Mouse (Mus musculus): Measurements from ENCODE around the gene Ptprg. TPM values are rescaled to one million over a fixed set of nuclear protein-coding genes. Genes with fewer than 3 reads are reported as not detected.

Ptprg gene
- polyA plus RNA-seq, 1 experiment from 2014 or later: 33.7 TPM

GRCm38 (mm10) chr14:12025812-12026728 lies 472.7 kb downstream of the Ptprg start:
- no peak overlapping the region for H3K27ac ChIP-seq (ENCODE audit: low read depth, low read length)
- 91% methylated on average over 16 of the region's 16 CpGs for WGBS
- no peaks in the 10 kb centered on the region for H3K27me3 ChIP-seq (ENCODE audit: control insufficient read depth, insufficient read depth, low read length)
- no peaks in the 10 kb centered on the region for H3K36me3 ChIP-seq (ENCODE audit: control insufficient read depth, insufficient read depth, low read length)
- no peak overlapping the region for H3K4me3 ChIP-seq (ENCODE audit: low read depth, low read length)
- H3K4me2 ChIP-seq: no peak overlapping the region
- DNase-seq (ENCODE audit: low spot score, missing footprints) (peak; percentile 71), ATAC-seq (ENCODE audit: low FRiP score) (no peak)
- H3K9ac ChIP-seq (ENCODE audit: low read length): no peak overlapping the region
- H3K9me3 ChIP-seq (ENCODE audit: control insufficient read depth, low read length): no peaks in the 10 kb centered on the region
- no peaks in the 10 kb centered on the region for H3K4me1 ChIP-seq (ENCODE audit: control insufficient read depth, insufficient read depth, low read length)

- Histone ChIP-seq H3K9ac (ENCODE audit: low read length) (no peak overlapping the region), H3K4me3 (ENCODE audit: low read depth, low read length) (no peak overlapping the region), H3K4me1 (ENCODE audit: control insufficient read depth, insufficient read depth, low read length) (no peaks in the 10 kb centered on the region), H3K27me3 (ENCODE audit: control insufficient read depth, insufficient read depth, low read length) (no peaks in the 10 kb centered on the region), H3K36me3 (ENCODE audit: control insufficient read depth, insufficient read depth, low read length) (no peaks in the 10 kb centered on the region), H3K9me3 (ENCODE audit: control insufficient read depth, low read length) (no peaks in the 10 kb centered on the region), H3K27ac (ENCODE audit: low read depth, low read length) (no peak overlapping the region), H3K4me2 (no peak overlapping the region)
- 82% methylated on average over 8 of the region's 8 CpGs for WGBS
- no peak for ATAC-seq (ENCODE audit: low FRiP score)
- DNase-seq (ENCODE audit: low spot score, missing footprints): peak; percentile 33
Observed at GRCm38 (mm10) chr14:12027247-12027646, 473.9 kb downstream of the Ptprg start.

- no peak overlapping the region for H3K27ac ChIP-seq (ENCODE audit: low read depth, low read length)
- no peaks in the 10 kb centered on the region for H3K36me3 ChIP-seq (ENCODE audit: control insufficient read depth, insufficient read depth, low read length)
- no peaks in the 10 kb centered on the region for H3K27me3 ChIP-seq (ENCODE audit: control insufficient read depth, insufficient read depth, low read length)
- WGBS: 70% methylated on average over 2 of the region's 2 CpGs
- H3K9ac ChIP-seq (ENCODE audit: low read length): no peak overlapping the region
- H3K4me2 ChIP-seq: no peak overlapping the region
- H3K9me3 ChIP-seq (ENCODE audit: control insufficient read depth, low read length): no peaks in the 10 kb centered on the region
- H3K4me3 ChIP-seq (ENCODE audit: low read depth, low read length): no peak overlapping the region
- peak; percentile 76 for DNase-seq (ENCODE audit: low spot score, missing footprints)
- H3K4me1 ChIP-seq (ENCODE audit: control insufficient read depth, insufficient read depth, low read length): no peaks in the 10 kb centered on the region
- no peak for ATAC-seq (ENCODE audit: low FRiP score)
Observed at GRCm38 (mm10) chr14:12029926-12030325, 476.6 kb downstream of the Ptprg start.

GRCm38 (mm10) chr14:12036530-12037283 lies 483.4 kb downstream of the Ptprg start:
- WGBS: 89% methylated on average over 11 of the region's 11 CpGs
- no peak for DNase-seq (ENCODE audit: low spot score, missing footprints)
- no peaks in the 10 kb centered on the region for H3K9me3 ChIP-seq (ENCODE audit: control insufficient read depth, low read length)
- H3K4me2 ChIP-seq: no peak overlapping the region
- H3K4me1 ChIP-seq (ENCODE audit: control insufficient read depth, insufficient read depth, low read length): no peaks in the 10 kb centered on the region
- no peak overlapping the region for H3K4me3 ChIP-seq (ENCODE audit: low read depth, low read length)
- no peak overlapping the region for H3K27ac ChIP-seq (ENCODE audit: low read depth, low read length)
- no peaks in the 10 kb centered on the region for H3K36me3 ChIP-seq (ENCODE audit: control insufficient read depth, insufficient read depth, low read length)
- H3K9ac ChIP-seq (ENCODE audit: low read length): no peak overlapping the region
- no peaks in the 10 kb centered on the region for H3K27me3 ChIP-seq (ENCODE audit: control insufficient read depth, insufficient read depth, low read length)
- no peak for ATAC-seq (ENCODE audit: low FRiP score)

- WGBS: 87% methylated on average over 3 of the region's 3 CpGs
- no peak for DNase-seq (ENCODE audit: low spot score, missing footprints)
- no peak overlapping the region for H3K4me2 ChIP-seq
- no peaks in the 10 kb centered on the region for H3K27me3 ChIP-seq (ENCODE audit: control insufficient read depth, insufficient read depth, low read length)
- no peaks in the 10 kb centered on the region for H3K4me1 ChIP-seq (ENCODE audit: control insufficient read depth, insufficient read depth, low read length)
- H3K9ac ChIP-seq (ENCODE audit: low read length): no peak overlapping the region
- H3K36me3 ChIP-seq (ENCODE audit: control insufficient read depth, insufficient read depth, low read length): no peaks in the 10 kb centered on the region
- no peak overlapping the region for H3K27ac ChIP-seq (ENCODE audit: low read depth, low read length)
- no peak overlapping the region for H3K4me3 ChIP-seq (ENCODE audit: low read depth, low read length)
- H3K9me3 ChIP-seq (ENCODE audit: control insufficient read depth, low read length): no peaks in the 10 kb centered on the region
- ATAC-seq (ENCODE audit: low FRiP score): no peak
Observed at GRCm38 (mm10) chr14:12039743-12040142, 486.4 kb downstream of the Ptprg start.

- H3K36me3 ChIP-seq (ENCODE audit: control insufficient read depth, insufficient read depth, low read length): no peaks in the 10 kb centered on the region
- H3K4me2 ChIP-seq: no peak overlapping the region
- 93% methylated on average over 6 of the region's 6 CpGs for WGBS
- ATAC-seq (ENCODE audit: low FRiP score) (no peak), DNase-seq (ENCODE audit: low spot score, missing footprints) (no peak)
- H3K9me3 ChIP-seq (ENCODE audit: control insufficient read depth, low read length): no peaks in the 10 kb centered on the region
- no peak overlapping the region for H3K4me3 ChIP-seq (ENCODE audit: low read depth, low read length)
- no peaks in the 10 kb centered on the region for H3K27me3 ChIP-seq (ENCODE audit: control insufficient read depth, insufficient read depth, low read length)
- no peaks in the 10 kb centered on the region for H3K4me1 ChIP-seq (ENCODE audit: control insufficient read depth, insufficient read depth, low read length)
- H3K9ac ChIP-seq (ENCODE audit: low read length): no peak overlapping the region
- H3K27ac ChIP-seq (ENCODE audit: low read depth, low read length): no peak overlapping the region
Observed at GRCm38 (mm10) chr14:12041566-12041965, 488.2 kb downstream of the Ptprg start.

- Histone ChIP-seq H3K9me3 (ENCODE audit: control insufficient read depth, low read length) (no peaks in the 10 kb centered on the region), H3K4me1 (ENCODE audit: control insufficient read depth, insufficient read depth, low read length) (no peaks in the 10 kb centered on the region), H3K27me3 (ENCODE audit: control insufficient read depth, insufficient read depth, low read length) (no peaks in the 10 kb centered on the region), H3K36me3 (ENCODE audit: control insufficient read depth, insufficient read depth, low read length) (no peaks in the 10 kb centered on the region), H3K9ac (ENCODE audit: low read length) (no peak overlapping the region), H3K4me2 (no peak overlapping the region), H3K4me3 (ENCODE audit: low read depth, low read length) (no peak overlapping the region), H3K27ac (ENCODE audit: low read depth, low read length) (no peak overlapping the region)
- no peak for DNase-seq (ENCODE audit: low spot score, missing footprints)
- no peak for ATAC-seq (ENCODE audit: low FRiP score)
- 96% methylated on average over 3 of the region's 3 CpGs for WGBS
Observed at GRCm38 (mm10) chr14:12046226-12046882, 493.0 kb downstream of the Ptprg start.

- no peak overlapping the region for H3K27ac ChIP-seq (ENCODE audit: low read depth, low read length)
- H3K4me3 ChIP-seq (ENCODE audit: low read depth, low read length): no peak overlapping the region
- DNase-seq (ENCODE audit: low spot score, missing footprints) (no peak), ATAC-seq (ENCODE audit: low FRiP score) (no peak)
- H3K9me3 ChIP-seq (ENCODE audit: control insufficient read depth, low read length): no peaks in the 10 kb centered on the region
- no peaks in the 10 kb centered on the region for H3K36me3 ChIP-seq (ENCODE audit: control insufficient read depth, insufficient read depth, low read length)
- 93% methylated on average over 4 of the region's 4 CpGs for WGBS
- H3K4me2 ChIP-seq: no peak overlapping the region
- H3K9ac ChIP-seq (ENCODE audit: low read length): no peak overlapping the region
- H3K27me3 ChIP-seq (ENCODE audit: control insufficient read depth, insufficient read depth, low read length): no peaks in the 10 kb centered on the region
- H3K4me1 ChIP-seq (ENCODE audit: control insufficient read depth, insufficient read depth, low read length): peaks cover 2% of the 10 kb centered on the region; the same call in 1 of the 2 replicates
Observed at GRCm38 (mm10) chr14:12047637-12048036, 494.3 kb downstream of the Ptprg start.

All from midbrain, embryonic 11.5 days (tissue).